Mouse (Mus musculus) heart, embryonic 13.5 days (tissue): ENCODE measurements at regions not wholly inside any gene's neighbourhood (a gene's known extent, or its start where the extent isn't known, plus 50 kb on each side); places are given as distances from the start of the nearest gene placed in this dataset.

Source experiments
- ATAC-seq: fragments of 200-750 bp; cut with Nextera tagmentation; 2 replicates; pipeline ENCODE4 v1.8.0; 2017; ENCODE audit warnings: moderate TSS enrichment; ENCODE audit not compliant: insufficient number of reproducible peaks, low FRiP score, low TSS enrichment; ENCODE audit errors: extremely low read depth
- H3K27ac ChIP-seq: fragments of 300-500 bp; sonication (generic); replicated peaks from 2 replicates; pipeline ENCODE4 v1.5.1; 2015; ENCODE audit warnings: moderate library complexity, mild to moderate bottlenecking, inconsistent platforms
- H3K27me3 ChIP-seq: fragments of 300-500 bp; sonication (generic); replicated peaks from 2 replicates; pipeline ENCODE4 v1.6.1; 2015; ENCODE audit warnings: mild to moderate bottlenecking, inconsistent platforms
- H3K36me3 ChIP-seq: fragments of 300-500 bp; sonication (generic); 2 replicates; pipeline ENCODE4 v1.6.1; 2015; ENCODE audit warnings: mild to moderate bottlenecking, inconsistent platforms
- H3K4me1 ChIP-seq: fragments of 300-500 bp; sonication (generic); 2 replicates; pipeline ENCODE4 v1.6.1; 2015; ENCODE audit warnings: inconsistent platforms
- H3K4me2 ChIP-seq: fragments of 300-500 bp; sonication (generic); 2 replicates; pipeline ENCODE4 v1.6.1; 2015; ENCODE audit warnings: inconsistent platforms, mild to moderate bottlenecking, moderate library complexity
- H3K4me3 ChIP-seq: fragments of 300-500 bp; sonication (generic); 2 replicates; pipeline ENCODE4 v1.5.1; 2015; ENCODE audit warnings: moderate library complexity, mild to moderate bottlenecking, inconsistent platforms
- H3K9ac ChIP-seq: fragments of 300-500 bp; sonication (generic); 2 replicates; pipeline ENCODE4 v1.6.1; 2015; ENCODE audit warnings: inconsistent platforms, mild to moderate bottlenecking, moderate library complexity
- H3K9me3 ChIP-seq: fragments of 300-500 bp; sonication (generic); 2 replicates; pipeline ENCODE4 v1.6.1; 2016; ENCODE audit warnings: inconsistent platforms
- WGBS: fragments of 180-500 bp; shearing (Covaris S2); methylation state at CpG from one replicate; pipeline ENCODE4 v1.1.7; 2015; ENCODE audit warnings: mixed read lengths; 5-methylcytosine and 5-hydroxymethylcytosine counted together

GRCm38 (mm10) chr2:146787132-146787810 is 68.4 kb upstream of the Kiz start:
- Histone ChIP-seq H3K9ac (no peak overlapping the region), H3K4me1 (peaks cover 8% of the 10 kb centered on the region; the same call in 1 of the 2 replicates), H3K27ac (no peak overlapping the region), H3K9me3 (no peaks in the 10 kb centered on the region), H3K36me3 (no peaks in the 10 kb centered on the region), H3K4me3 (no peak overlapping the region), H3K4me2 (peak overlapping the region; percentile 41), H3K27me3 (no peaks in the 10 kb centered on the region)
- WGBS = 13% methylated on average over 11 of the region's 11 CpGs
- no peak for ATAC-seq

GRCm38 (mm10) chr2:146787811-146788455 is 67.7 kb upstream of the Kiz start:
- Histone ChIP-seq H3K4me3 (no peak overlapping the region), H3K9me3 (no peaks in the 10 kb centered on the region), H3K4me1 (peaks cover 8% of the 10 kb centered on the region; the same call in 1 of the 2 replicates), H3K9ac (no peak overlapping the region), H3K36me3 (no peaks in the 10 kb centered on the region), H3K4me2 (no peak overlapping the region), H3K27ac (no peak overlapping the region), H3K27me3 (no peaks in the 10 kb centered on the region)
- no peak for ATAC-seq
- 72% methylated on average over 5 of the region's 5 CpGs for WGBS

GRCm38 (mm10) chr2:146792844-146793420 is 62.7 kb upstream of the Kiz start:
- Histone ChIP-seq H3K4me1 (no peaks in the 10 kb centered on the region), H3K36me3 (no peaks in the 10 kb centered on the region), H3K9ac (no peak overlapping the region), H3K27me3 (no peaks in the 10 kb centered on the region), H3K9me3 (no peaks in the 10 kb centered on the region; the same call in 1 of the 2 replicates), H3K27ac (no peak overlapping the region), H3K4me2 (no peak overlapping the region), H3K4me3 (no peak overlapping the region)
- 75% methylated on average over 6 of the region's 6 CpGs for WGBS
- no peak for ATAC-seq

- H3K4me1 ChIP-seq = no peaks in the 10 kb centered on the region
- no peak overlapping the region for H3K4me2 ChIP-seq
- no peak overlapping the region for H3K27ac ChIP-seq
- ATAC-seq = no peak
- no peak overlapping the region for H3K4me3 ChIP-seq
- H3K9me3 ChIP-seq = no peaks in the 10 kb centered on the region
- H3K27me3 ChIP-seq = no peaks in the 10 kb centered on the region
- H3K9ac ChIP-seq = no peak overlapping the region
- H3K36me3 ChIP-seq = no peaks in the 10 kb centered on the region
These were observed 52.7 kb upstream of the Kiz start for GRCm38 (mm10) chr2:146802973-146803372.
